Mouse (Mus musculus) erythroblast, embryonic 14.5 days (primary cell): ENCODE results near the gene Ablim2.

Experiments used
- GATA1 ChIP-seq: IDR thresholded peaks from 2 replicates; pipeline ENCODE4 v1.6.1; 2012; ENCODE audit warnings: low read length, inconsistent platforms, mixed read lengths
- TAL1 ChIP-seq: IDR thresholded peaks from 3 replicates; pipeline ENCODE4 v1.6.1; 2012; ENCODE audit warnings: low read length, inconsistent platforms, mixed read lengths

DNA sequence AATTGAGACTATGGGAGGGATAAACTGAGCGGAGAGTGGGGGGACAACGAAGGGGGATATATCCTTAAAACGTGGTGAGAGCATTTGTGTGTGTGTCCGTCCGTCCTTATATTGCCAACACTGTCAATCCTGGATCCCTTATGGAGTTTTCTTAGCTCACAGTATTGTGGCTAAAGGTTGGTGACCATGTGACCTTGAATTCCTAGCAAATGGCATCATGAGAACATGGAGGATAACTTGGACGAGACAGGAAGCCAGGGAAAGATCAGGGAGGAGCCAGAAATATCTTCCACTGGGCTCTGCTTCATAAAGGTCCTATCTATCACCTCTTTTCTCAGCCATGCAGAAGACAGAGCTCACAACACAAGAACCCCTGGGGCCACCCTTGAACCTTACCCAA is 165.8 kb downstream of the Ablim2 start:
- TF ChIP-seq GATA1 = no peak
- no peak for TF ChIP-seq TAL1
